Mouse (Mus musculus) hindbrain, embryonic 16.5 days (tissue): ENCODE results near the gene Prph. TPM values are rescaled to one million over a fixed set of nuclear protein-coding genes. Genes with fewer than 3 reads are reported as not detected.
"Not testable (repeated sequence)": the region's sequence is repeated elsewhere in the genome, so short reads cannot be mapped to it uniquely, and the experiment has no call there.

ENCODE experiments used
- ATAC-seq: fragments of 200-750 bp; cut with Nextera tagmentation; 2 replicates; pipeline ENCODE4 v1.8.0; 2017; ENCODE audit warnings: moderate TSS enrichment, moderate library complexity
- H3K27ac ChIP-seq: fragments of 300-500 bp; sonication (generic); 2 replicates; pipeline ENCODE4 v1.5.1; 2014; ENCODE audit warnings: low read depth, mild to moderate bottlenecking, control low read depth, low read length, moderate library complexity
- H3K27me3 ChIP-seq: fragments of 300-500 bp; sonication (generic); replicated peaks from 2 replicates; pipeline ENCODE4 v1.6.1; 2014; ENCODE audit warnings: low read length; ENCODE audit not compliant: control insufficient read depth, insufficient read depth
- H3K36me3 ChIP-seq: fragments of 300-500 bp; sonication (generic); 2 replicates; pipeline ENCODE4 v1.6.1; 2014; ENCODE audit warnings: mild to moderate bottlenecking, low read length, moderate library complexity, mixed read lengths; ENCODE audit not compliant: control insufficient read depth, insufficient read depth
- H3K4me1 ChIP-seq: fragments of 300-500 bp; sonication (generic); 2 replicates; pipeline ENCODE4 v1.6.1; 2014; ENCODE audit warnings: low read depth, low read length; ENCODE audit not compliant: control insufficient read depth, insufficient read depth
- H3K4me2 ChIP-seq: fragments of 300-500 bp; sonication (generic); 2 replicates; pipeline ENCODE4 v1.6.1; 2014; ENCODE audit warnings: mild to moderate bottlenecking, low read length, control low read depth, moderate library complexity
- H3K4me3 ChIP-seq: fragments of 300-500 bp; sonication (generic); 2 replicates; pipeline ENCODE4 v1.5.1; 2014; ENCODE audit warnings: mild to moderate bottlenecking, low read length, control low read depth, moderate library complexity
- H3K9ac ChIP-seq: fragments of 300-500 bp; sonication (generic); 2 replicates; pipeline ENCODE4 v1.6.1; 2014; ENCODE audit warnings: low read depth, mild to moderate bottlenecking, control low read depth, low read length, moderate library complexity
- H3K9me3 ChIP-seq: fragments of 300-500 bp; sonication (generic); 2 replicates; pipeline ENCODE4 v1.6.1; 2014; ENCODE audit warnings: mild to moderate bottlenecking, low read length, moderate library complexity; ENCODE audit not compliant: control insufficient read depth
- WGBS: fragments of 180-500 bp; shearing (Covaris S2); extraction: QIAGEN DNeasy Blood & Tissue Kit; methylation state at CpG from one replicate; pipeline ENCODE4 v1.1.7; 2014; 5-methylcytosine and 5-hydroxymethylcytosine counted together
- polyA plus RNA-seq: library from polyadenylated mRNA; unstranded; fragments of >200 nt; fragmentation: Nextera tagmentation; extraction: Ambion mirVana; gene quantifications from 2 replicates; pipeline ENCODE4 v1.2.1, GENCODE M21; 2015

Prph gene
- polyA plus RNA-seq, 1 experiment from 2014 or later = 52.8 TPM

GRCm38 (mm10) chr15:99053373-99053772, 1.6 kb upstream of the Prph start:
- Histone ChIP-seq H3K4me3 (no peak overlapping the region), H3K27me3 (peaks cover 42% of the 10 kb centered on the region), H3K27ac (no peak overlapping the region), H3K4me2 (0 out of 2 replicates have a peak overlapping the region, but pooled peaks have one; percentile 9), H3K36me3 (no peaks in the 10 kb centered on the region), H3K4me1 (peaks cover 24% of the 10 kb centered on the region), H3K9me3 (no peaks in the 10 kb centered on the region), H3K9ac (no peak overlapping the region)
- no peak for ATAC-seq
- WGBS = 5% methylated on average over 9 of the region's 9 CpGs

- ATAC-seq = no peak; the same call in 1 of the 2 replicates
- Histone ChIP-seq H3K4me2 (peak overlapping the region; percentile 82), H3K4me3 (peak overlapping the region; percentile 41), H3K9ac (peak overlapping the region; percentile 54; the same call in 1 of the 2 replicates), H3K27ac (no peak overlapping the region), H3K36me3 (no peaks in the 10 kb centered on the region), H3K27me3 (peaks cover 52% of the 10 kb centered on the region), H3K4me1 (peaks cover 24% of the 10 kb centered on the region), H3K9me3 (no peaks in the 10 kb centered on the region)
- whole genome bisulfite sequencing = 0% methylated on average over 37 of the region's 37 CpGs
Observed at GRCm38 (mm10) chr15:99055511-99055961, 562 bp downstream of the Prph start.

GRCm38 (mm10) chr15:99056332-99056731, 1.4 kb downstream of the Prph start:
- H3K36me3 ChIP-seq = no peaks in the 10 kb centered on the region
- no peaks in the 10 kb centered on the region for H3K9me3 ChIP-seq
- 5% methylated on average over 14 of the region's 14 CpGs for WGBS
- ATAC-seq = no peak
- peak overlapping the region; percentile 41; the same call in 1 of the 2 replicates for H3K4me3 ChIP-seq
- H3K27me3 ChIP-seq = peaks cover 52% of the 10 kb centered on the region
- no peak overlapping the region for H3K27ac ChIP-seq
- H3K4me1 ChIP-seq = peaks cover 24% of the 10 kb centered on the region
- H3K4me2 ChIP-seq = peak overlapping the region; percentile 82; the same call in 1 of the 2 replicates
- H3K9ac ChIP-seq = no peak overlapping the region

- ATAC-seq = no peak
- no peaks in the 10 kb centered on the region for H3K36me3 ChIP-seq
- no peaks in the 10 kb centered on the region for H3K4me1 ChIP-seq
- no peaks in the 10 kb centered on the region for H3K9me3 ChIP-seq
- no peak overlapping the region for H3K27ac ChIP-seq
- no peak overlapping the region for H3K4me3 ChIP-seq
- no peak overlapping the region for H3K9ac ChIP-seq
- peaks cover 2% of the 10 kb centered on the region; the same call in 1 of the 2 replicates for H3K27me3 ChIP-seq
- no peak overlapping the region for H3K4me2 ChIP-seq
- 81% methylated on average over 12 of the region's 12 CpGs for WGBS
Observed at GRCm38 (mm10) chr15:99065557-99066165, 10.7 kb downstream of the Prph start.

GRCm38 (mm10) chr15:99071988-99072387, 17.0 kb downstream of the Prph start:
- Histone ChIP-seq H3K27ac (no peak overlapping the region), H3K27me3 (no peaks in the 10 kb centered on the region), H3K36me3 (no peaks in the 10 kb centered on the region), H3K4me1 (peaks cover 13% of the 10 kb centered on the region), H3K4me2 (no peak overlapping the region), H3K4me3 (no peak overlapping the region), H3K9me3 (no peaks in the 10 kb centered on the region), H3K9ac (no peak overlapping the region)
- WGBS = 91% methylated on average over 1 of the region's 1 CpGs
- ATAC-seq = no peak

- peak; percentile 59 for ATAC-seq
- Histone ChIP-seq H3K4me2 (peak within 1 kb of the TSS; percentile 74), H3K4me1 (peaks cover 13% of the 10 kb centered on the region), H3K9me3 (no peaks in the 10 kb centered on the region), H3K27ac (peak within 1 kb of the TSS; percentile 91), H3K36me3 (no peaks in the 10 kb centered on the region), H3K27me3 (no peaks in the 10 kb centered on the region), H3K4me3 (peak within 1 kb of the TSS; percentile 50), H3K9ac (peak within 1 kb of the TSS; percentile 76)
- WGBS = 23% methylated on average over 9 of the region's 9 CpGs
Observed at GRCm38 (mm10) chr15:99074019-99074599, 19.1 kb downstream of the Prph start, which contains the start of gene Troap. Troap (plus strand) TSS chr15:99074575.

GRCm38 (mm10) chr15:99074600-99075333, 19.8 kb downstream of the Prph start:
- ATAC-seq = peak; percentile 99
- WGBS = 0% methylated on average over 42 of the region's 44 CpGs
- no peaks in the 10 kb centered on the region for H3K9me3 ChIP-seq
- no peaks in the 10 kb centered on the region for H3K36me3 ChIP-seq
- H3K27ac ChIP-seq = peak overlapping the region; percentile 91
- peak overlapping the region; percentile 74 for H3K4me2 ChIP-seq
- H3K27me3 ChIP-seq = no peaks in the 10 kb centered on the region
- peak overlapping the region; percentile 76 for H3K9ac ChIP-seq
- H3K4me1 ChIP-seq = peaks cover 13% of the 10 kb centered on the region
- peak overlapping the region; percentile 50 for H3K4me3 ChIP-seq

- H3K4me1 ChIP-seq = peaks cover 13% of the 10 kb centered on the region
- H3K27ac ChIP-seq, H3K9ac ChIP-seq, ATAC-seq, H3K27me3 ChIP-seq, H3K4me2 ChIP-seq, H3K4me3 ChIP-seq, H3K9me3 ChIP-seq, H3K36me3 ChIP-seq: not testable (repeated sequence)
- 98% methylated on average over 3 of the region's 3 CpGs for WGBS
Observed at GRCm38 (mm10) chr15:99076011-99076410, 21.0 kb downstream of the Prph start.
